Mouse (Mus musculus): ENCODE measurements around the gene Trim66.

- TF ChIP-seq EP300 (IDR thresholded peaks at IDR 0.05; ENCODE audit: low read depth), result no peak
- TF ChIP-seq CTCF (IDR thresholded peaks at IDR 0.05; ENCODE audit: low read depth), result no peak
Measured at GRCm38 (mm10) chr7:109519936-109520335, 12.0 kb upstream of the Trim66 start.

Data from liver, postnatal 0 days (tissue).